Mouse (Mus musculus) midbrain, embryonic 10.5 days (tissue): ENCODE measurements around the gene Sprr2f. TPM values are rescaled to one million over a fixed set of nuclear protein-coding genes. Genes with fewer than 3 reads are reported as not detected.

Experiments used
- polyA plus RNA-seq: library from polyadenylated mRNA; unstranded; fragments of >200 nt; fragmentation: Nextera tagmentation; extraction: Ambion mirVana; gene quantifications from 2 replicates; pipeline ENCODE4 v1.2.1, GENCODE M21; 2016

Sprr2f gene
- polyA plus RNA-seq, 1 experiment from 2014 or later = not detected

Other genes starting within 250 kb of the Sprr2f start
- gene Prr9, start 241.2 kb upstream of the Sprr2f start, polyA plus RNA-seq = not detected in 2 replicates
- gene Lelp1, start 222.4 kb upstream of the Sprr2f start, polyA plus RNA-seq = not detected in 2 replicates
- gene Sprr2a1, start 149.4 kb upstream of the Sprr2f start, polyA plus RNA-seq = not detected in 2 replicates
- not detected in 2 replicates for gene Sprr2a2, start 149.3 kb upstream of the Sprr2f start, polyA plus RNA-seq
- not detected in 2 replicates for gene Sprr2a3, start 79.8 kb upstream of the Sprr2f start, polyA plus RNA-seq
- gene Sprr2b, start 48.6 kb upstream of the Sprr2f start, polyA plus RNA-seq = not detected in 2 replicates
- gene Sprr2d, start 26.0 kb upstream of the Sprr2f start, polyA plus RNA-seq = not detected in 2 replicates
- gene Sprr2e, start 13.0 kb upstream of the Sprr2f start, polyA plus RNA-seq = not detected in 2 replicates
- not detected in 2 replicates for gene Sprr2h, start 20.5 kb downstream of the Sprr2f start, polyA plus RNA-seq
- not detected in 2 replicates for gene Sprr2i, start 42.8 kb downstream of the Sprr2f start, polyA plus RNA-seq
- not detected in 2 replicates for gene Sprr2j-ps, start 52.9 kb downstream of the Sprr2f start, polyA plus RNA-seq
- gene Gm9774, start 64.2 kb downstream of the Sprr2f start, polyA plus RNA-seq = 9.1 and 11.4 TPM in 2 replicates
- gene Sprr2k, start 67.4 kb downstream of the Sprr2f start, polyA plus RNA-seq = not detected in 2 replicates
- gene Sprr1b, start 73.6 kb downstream of the Sprr2f start, polyA plus RNA-seq = not detected in 2 replicates
- not detected in 2 replicates for gene Sprr3, start 93.5 kb downstream of the Sprr2f start, polyA plus RNA-seq
- not detected in 2 replicates for gene Sprr1a, start 120.7 kb downstream of the Sprr2f start, polyA plus RNA-seq
- gene Sprr4, start 135.3 kb downstream of the Sprr2f start, polyA plus RNA-seq = not detected in 2 replicates
- gene 2310046K23Rik, start 169.3 kb downstream of the Sprr2f start, polyA plus RNA-seq = not detected in 2 replicates
- 0.11 TPM in 1 of 2 replicates, not detected in the other for gene Ivl, start 208.5 kb downstream of the Sprr2f start, polyA plus RNA-seq
- not detected in 2 replicates for gene Smcp, start 223.8 kb downstream of the Sprr2f start, polyA plus RNA-seq
- gene 2210017I01Rik, start 242.3 kb downstream of the Sprr2f start, polyA plus RNA-seq = not detected in 2 replicates